ENCODE assay signal across 10 mouse cellular contexts in genomic region chr6:91980011-91980410, GRCm38 (mm10). TPM values are rescaled to one million over a fixed set of nuclear protein-coding genes. Genes with fewer than 3 reads are reported as not detected.
DNase-seq lines count a peak whose midpoint lies in the region; ATAC-seq and TF ChIP-seq lines count a peak whose summit lies in the region.
"Had no signal": no experiment of that assay in that cellular context is flagged by ENCODE, and none has a peak within 500 bp of the region (broad histone marks: within the 10 kb centered on the region; RNA-seq: fewer than 3 reads in every experiment).

No protein-coding gene starts in this region.

- H3K36me3 ChIP-seq in lung, postnatal 0 days (ENCODE audit: insufficient read depth, low read length): no peaks in the 10 kb centered on the region
- no peaks in the 10 kb centered on the region for H3K36me3 ChIP-seq in limb, embryonic 11.5 days (ENCODE audit: control insufficient read depth, insufficient read depth, low read length)
- no peaks in the 10 kb centered on the region for H3K36me3 ChIP-seq in stomach, embryonic 14.5 days (ENCODE audit: control insufficient read depth, insufficient read depth, low read length)

- ATAC-seq in lung, postnatal 0 days: no peak
- no peak for ATAC-seq in limb, embryonic 11.5 days (ENCODE audit: insufficient number of reproducible peaks, low FRiP score, low TSS enrichment, low read depth)
- no peak for ATAC-seq in stomach, embryonic 14.5 days (ENCODE audit: insufficient number of reproducible peaks, insufficient read depth, low FRiP score, low read depth)

- no peaks in the 10 kb centered on the region for H3K9me3 ChIP-seq in lung, postnatal 0 days (ENCODE audit: low read length)
- H3K9me3 ChIP-seq in limb, embryonic 11.5 days (ENCODE audit: control insufficient read depth, low read length): no peaks in the 10 kb centered on the region
- H3K9me3 ChIP-seq in stomach, embryonic 14.5 days (ENCODE audit: control insufficient read depth, low read depth, low read length): no peaks in the 10 kb centered on the region

- no peak for TF ChIP-seq CTCF in lung, postnatal 0 days (IDR thresholded peaks at IDR 0.05)

- 0 out of 2 replicates have a peak overlapping the region, but pooled peaks have one; percentile 68 for H3K27ac ChIP-seq in lung, postnatal 0 days (ENCODE audit: low read length)
- H3K27ac ChIP-seq in limb, embryonic 11.5 days (replicated peaks; ENCODE audit: low read depth, low read length): no peak overlapping the region
- no peak overlapping the region for H3K27ac ChIP-seq in stomach, embryonic 14.5 days (ENCODE audit: low read length)

- WGBS in lung, postnatal 0 days: 65% methylated on average over 3 of the region's 3 CpGs
- WGBS in limb, embryonic 11.5 days: 50% methylated on average over 3 of the region's 3 CpGs
- WGBS in stomach, embryonic 14.5 days: 71% methylated on average over 3 of the region's 3 CpGs

- TF ChIP-seq EP300 in lung, postnatal 0 days (IDR thresholded peaks at IDR 0.05): no peak

- no peak overlapping the region for H3K9ac ChIP-seq in lung, postnatal 0 days (replicated peaks; ENCODE audit: low read depth)
- H3K9ac ChIP-seq in limb, embryonic 11.5 days (ENCODE audit: low read length): no peak overlapping the region
- H3K9ac ChIP-seq in stomach, embryonic 14.5 days (replicated peaks; ENCODE audit: low read depth, low read length): no peak overlapping the region

- peak overlapping the region; percentile 73 for H3K4me2 ChIP-seq in lung, postnatal 0 days (replicated peaks; ENCODE audit: low read depth, low read length)
- H3K4me2 ChIP-seq in limb, embryonic 11.5 days (ENCODE audit: low read depth, severe bottlenecking): 0 out of 2 replicates have a peak overlapping the region, but pooled peaks have one; percentile 94
- H3K4me2 ChIP-seq in stomach, embryonic 14.5 days (replicated peaks; ENCODE audit: low read depth, low read length): 0 out of 2 replicates have a peak overlapping the region, but pooled peaks have one; percentile 7

- peak overlapping the region; percentile 54 for H3K4me3 ChIP-seq in lung, postnatal 0 days (ENCODE audit: low read depth, low read length)
- H3K4me3 ChIP-seq in limb, embryonic 11.5 days (ENCODE audit: low read depth, low read length): no peak overlapping the region
- H3K4me3 ChIP-seq in stomach, embryonic 14.5 days (ENCODE audit: low read depth, low read length): 0 out of 2 replicates have a peak overlapping the region, but pooled peaks have one; percentile 41

- peak; percentile 92 for DNase-seq in heart, adult 11 months
- no peak for DNase-seq in heart, adult 18-20 months
- no peak for DNase-seq in lung, postnatal 0 days (ENCODE audit: low spot score)
- no peak for DNase-seq in lung, postnatal 36 days
- DNase-seq in limb, embryonic 11.5 days (ENCODE audit: low spot score): no peak
- no peak for DNase-seq in adrenal gland, postnatal 4 days (ENCODE audit: low spot score in 2 of 2)
- no peak for DNase-seq in embryo, embryonic 10.5 days (ENCODE audit: low spot score)
- DNase-seq: cerebellum, postnatal 14 days; left cerebral cortex, postnatal 4 days had no signal

- H3K27me3 ChIP-seq in lung, postnatal 0 days (replicated peaks; ENCODE audit: insufficient read depth, low read length): no peaks in the 10 kb centered on the region
- peaks cover 20% of the 10 kb centered on the region for H3K27me3 ChIP-seq in limb, embryonic 11.5 days (ENCODE audit: control insufficient read depth, insufficient read depth, low read length)
- H3K27me3 ChIP-seq in stomach, embryonic 14.5 days (ENCODE audit: control insufficient read depth, insufficient read depth, low read length): peaks cover 9% of the 10 kb centered on the region; the same call in 1 of the 2 replicates

- H3K4me1 ChIP-seq in lung, postnatal 0 days (ENCODE audit: insufficient read depth, low read depth, low read length): 0 out of 2 replicates have a peak, but pooled peaks cover 4% of the 10 kb centered on the region
- no peaks in the 10 kb centered on the region for H3K4me1 ChIP-seq in limb, embryonic 11.5 days (ENCODE audit: control insufficient read depth, insufficient read depth, low read length)
- H3K4me1 ChIP-seq in stomach, embryonic 14.5 days (ENCODE audit: control insufficient read depth, insufficient read depth, low read length): no peaks in the 10 kb centered on the region

RNA-seq across cellular contexts. Expression of gene Fgd5, which starts 1.3 kb away (rescaled TPM):
- 10 to 100 TPM; 20.4 to 22.3 TPM for total RNA-seq in heart, adult 18-20 months (2021)
- 19.2 and 22.1 TPM in 2 replicates for polyA plus RNA-seq in lung, postnatal 0 days (2015; fragmentation: Nextera tagmentation; extraction: Ambion mirVana)
- polyA plus RNA-seq in limb, embryonic 11.5 days (2014; fragmentation: Nextera tagmentation; extraction: Ambion mirVana): 3.5 and 4.2 TPM in 2 replicates
- polyA plus RNA-seq in stomach, embryonic 14.5 days (2014; fragmentation: Nextera tagmentation; extraction: Ambion mirVana): 5.1 and 5.5 TPM in 2 replicates
- 10 to 100 TPM; 23.7 to 25.8 TPM for total RNA-seq in adrenal gland, postnatal 4 days (2021)

Comparison
In these comparisons a context has a peak if more than half of its experiments do, and no peak if none do; other contexts are left out.
1. H3K4me2 ChIP-seq: peak in every context shown above with its lines; median percentile 94 in limb, embryonic 11.5 days; 73 in lung, postnatal 0 days; 7 in stomach, embryonic 14.5 days.